Mouse (Mus musculus): ENCODE results near the gene Ctbp2.
"Not testable (repeated sequence)": the region's sequence is repeated elsewhere in the genome, so short reads cannot be mapped to it uniquely, and the experiment has no call there.

Gene Ctbp2

DNA sequence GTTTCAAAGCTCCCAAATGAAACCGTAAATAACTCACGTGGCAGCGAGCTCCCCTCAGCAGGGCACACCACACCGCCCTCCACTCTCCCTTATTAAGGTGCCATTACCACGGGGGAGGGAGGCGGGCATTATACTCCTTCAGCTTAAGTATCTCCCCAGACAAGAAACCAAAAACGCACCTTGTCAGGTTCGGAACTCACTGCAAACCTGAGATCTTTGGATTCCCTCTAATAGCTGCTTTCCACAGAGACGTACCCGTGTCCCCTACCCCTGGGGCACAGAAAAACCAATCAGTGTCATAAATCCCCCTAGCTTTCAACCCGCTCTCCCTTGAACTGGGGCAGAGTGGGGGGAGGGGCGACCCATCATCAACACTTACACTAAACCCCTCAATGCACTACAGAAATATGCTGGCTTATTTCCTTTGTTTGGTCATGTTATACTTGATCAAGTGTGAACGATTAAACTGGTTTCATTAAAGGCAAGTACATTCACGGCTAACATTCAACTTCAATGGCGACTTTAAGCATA is 3.9 kb downstream of the Ctbp2 start:
- DNase-seq (ENCODE audit: low spot score) = peak; percentile 72

DNA sequence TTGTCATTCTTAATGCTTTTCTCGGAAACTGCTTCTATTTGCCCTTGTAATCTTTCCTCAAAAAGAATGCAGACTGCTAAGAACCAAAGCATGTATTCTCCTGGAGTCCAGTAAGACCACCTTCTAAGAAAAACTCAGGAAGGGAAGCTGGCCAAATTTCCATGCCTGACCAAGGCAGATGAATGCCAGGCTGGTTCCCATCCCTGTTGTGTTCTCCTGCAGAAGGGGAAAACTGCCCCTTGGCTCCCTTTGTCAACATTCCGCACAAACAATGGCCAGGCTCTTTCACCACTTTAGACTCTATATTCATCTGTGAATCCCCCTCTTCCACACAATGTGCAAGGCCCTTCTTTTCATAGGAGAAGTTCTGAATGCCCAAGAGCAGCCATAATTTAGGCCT is 6.3 kb downstream of the Ctbp2 start:
- DNase-seq (ENCODE audit: low spot score) = peak; percentile 34

DNA sequence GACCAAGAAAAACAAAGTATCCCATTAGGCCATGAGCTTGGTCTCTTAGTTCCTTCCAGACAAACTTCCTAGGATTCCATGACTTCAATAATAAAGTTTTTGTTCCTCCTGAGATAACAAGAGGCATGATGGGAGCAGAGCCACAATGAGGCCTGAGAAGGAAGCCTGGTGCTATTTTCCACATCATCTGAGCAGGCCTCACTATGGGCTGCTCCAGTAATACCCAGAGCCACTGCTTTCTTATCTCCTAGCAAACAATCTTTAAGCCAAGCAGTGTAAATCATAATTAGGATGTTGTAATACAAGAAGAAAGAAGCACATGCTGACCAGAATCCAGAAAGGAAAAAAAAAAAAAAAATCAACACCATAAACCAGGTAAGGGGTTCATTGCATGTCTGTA is 7.6 kb downstream of the Ctbp2 start:
- DNase-seq (ENCODE audit: low spot score) = no peak

DNA sequence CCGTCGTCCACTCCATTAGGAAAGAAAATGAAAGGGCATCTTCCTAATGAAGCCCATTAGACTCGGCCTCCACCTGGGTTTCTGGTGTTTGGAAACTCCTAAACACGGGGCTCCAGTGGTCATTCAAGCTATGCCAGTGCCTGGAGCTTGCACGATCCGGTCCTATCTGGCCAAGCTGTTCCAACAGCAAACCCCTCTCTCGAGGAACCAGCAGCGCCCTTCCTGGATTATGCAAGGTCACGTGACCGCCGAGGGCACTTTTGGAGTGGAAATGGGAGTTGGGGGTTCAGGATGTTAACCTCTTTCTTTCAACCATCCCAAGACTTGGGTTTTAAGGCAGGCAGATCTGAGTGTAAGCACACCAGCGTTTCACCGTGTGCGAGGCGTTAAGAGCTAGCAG is 8.3 kb downstream of the Ctbp2 start:
- DNase-seq (ENCODE audit: low spot score) = peak; percentile 62

DNA sequence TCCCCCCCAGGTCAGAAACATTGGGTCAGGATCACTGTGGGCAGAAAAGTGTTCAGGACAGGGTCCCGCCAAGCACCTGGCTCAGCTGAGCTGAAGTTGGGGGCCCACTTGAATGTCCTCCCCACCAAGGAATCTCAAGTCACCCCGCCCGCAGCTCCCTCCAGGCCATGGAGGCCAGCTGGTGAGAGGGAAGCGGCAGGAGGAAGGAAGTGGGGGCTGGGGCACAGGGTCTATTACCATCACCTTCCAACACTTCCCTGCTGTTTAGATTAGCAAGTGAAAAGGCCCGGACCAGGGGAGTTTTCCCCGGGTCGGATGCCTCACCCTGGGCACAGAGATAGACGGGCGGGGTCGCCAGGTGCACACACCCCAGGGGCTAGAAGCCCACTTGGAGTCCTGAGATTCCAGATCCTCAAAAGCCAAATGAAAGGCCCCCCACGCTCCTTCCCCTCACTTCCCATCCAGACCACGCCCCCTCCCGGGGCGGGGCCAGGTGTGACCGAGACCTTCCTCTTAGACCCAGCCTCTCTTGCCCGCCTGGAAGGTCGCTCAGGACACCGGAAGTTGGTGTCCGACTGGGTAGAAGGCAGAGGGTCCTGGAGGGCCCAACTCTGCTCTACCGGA is 9.2 kb downstream of the Ctbp2 start:
- DNase-seq (ENCODE audit: low spot score) = peak; percentile 40

DNA sequence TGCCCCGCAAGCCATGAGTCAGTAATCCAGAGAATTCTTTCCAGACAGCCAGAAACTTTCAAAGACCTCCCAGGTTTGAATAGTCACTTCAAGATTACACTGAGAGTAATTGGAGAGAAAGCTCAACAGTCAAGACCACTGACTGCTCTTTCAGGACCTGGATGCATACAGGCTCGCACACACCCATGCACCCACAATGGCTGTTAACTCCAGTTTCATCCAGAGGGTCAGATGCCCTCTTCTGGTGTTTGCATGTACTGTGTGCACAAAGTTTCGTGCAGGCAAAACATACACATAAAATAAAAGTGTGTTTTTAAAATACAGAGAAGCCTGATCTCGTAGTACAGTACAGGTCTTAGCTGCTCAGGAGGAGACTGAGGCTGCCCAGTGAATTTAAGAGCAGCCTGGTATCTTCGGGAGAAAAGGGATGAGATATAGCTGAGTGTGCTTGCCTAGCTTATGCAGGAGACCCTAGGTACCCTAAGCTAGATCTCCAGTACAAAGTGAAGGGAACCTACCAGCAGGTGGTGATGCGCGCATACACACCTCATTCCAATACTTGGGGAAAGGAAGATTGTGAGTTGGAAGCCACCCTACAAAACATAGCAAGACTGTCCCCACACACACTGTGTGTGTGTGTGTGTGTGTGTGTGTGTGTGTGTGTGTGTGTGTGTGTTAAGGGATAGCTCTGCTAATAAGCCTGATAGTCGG is 10.8 kb downstream of the Ctbp2 start:
- no peak for DNase-seq (ENCODE audit: low spot score)

DNA sequence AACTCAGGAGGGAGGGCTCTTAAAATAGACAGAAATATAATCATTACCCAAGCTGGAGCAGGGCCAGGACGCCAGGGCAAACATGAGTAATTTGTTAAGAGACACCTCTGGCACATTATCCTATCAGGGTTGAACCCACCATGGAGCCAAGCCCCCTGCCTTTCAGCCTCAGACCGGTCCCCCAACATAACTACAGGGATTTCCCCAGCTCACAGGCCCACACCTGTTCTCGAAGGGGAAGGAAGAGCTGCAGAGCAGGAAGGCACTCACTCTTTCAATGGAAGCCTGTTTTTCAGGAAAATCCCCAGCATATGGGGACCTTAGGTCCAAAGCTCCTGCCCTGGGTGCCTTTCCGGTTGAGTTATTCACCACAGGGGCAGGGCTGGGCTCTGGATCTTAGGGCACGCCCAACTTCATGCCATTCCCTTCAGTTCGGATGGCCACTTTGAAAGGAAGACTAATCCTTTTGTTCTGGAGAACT is 11.8 kb downstream of the Ctbp2 start:
- DNase-seq (ENCODE audit: low spot score) = peak; percentile 71

DNA sequence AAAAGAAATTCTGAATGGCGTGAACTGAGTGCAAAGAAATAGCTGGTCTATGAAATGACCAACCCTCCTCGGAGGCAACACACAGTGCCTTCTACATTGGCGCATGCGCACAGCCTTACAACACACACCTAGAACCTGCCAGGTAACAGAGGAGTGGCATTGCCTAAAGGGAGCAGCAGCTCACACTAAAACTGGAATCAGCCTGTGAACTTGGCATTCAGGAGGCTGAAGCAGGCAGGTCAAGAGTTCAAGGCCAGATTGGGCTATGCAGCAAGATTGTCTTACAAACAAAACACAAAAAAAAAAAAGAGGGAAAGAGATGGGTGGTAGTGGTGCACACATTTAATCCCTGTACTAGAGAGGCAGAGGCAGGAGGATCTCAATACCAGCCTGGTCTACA is 14.7 kb downstream of the Ctbp2 start:
- DNase-seq (ENCODE audit: low spot score) = no peak

DNA sequence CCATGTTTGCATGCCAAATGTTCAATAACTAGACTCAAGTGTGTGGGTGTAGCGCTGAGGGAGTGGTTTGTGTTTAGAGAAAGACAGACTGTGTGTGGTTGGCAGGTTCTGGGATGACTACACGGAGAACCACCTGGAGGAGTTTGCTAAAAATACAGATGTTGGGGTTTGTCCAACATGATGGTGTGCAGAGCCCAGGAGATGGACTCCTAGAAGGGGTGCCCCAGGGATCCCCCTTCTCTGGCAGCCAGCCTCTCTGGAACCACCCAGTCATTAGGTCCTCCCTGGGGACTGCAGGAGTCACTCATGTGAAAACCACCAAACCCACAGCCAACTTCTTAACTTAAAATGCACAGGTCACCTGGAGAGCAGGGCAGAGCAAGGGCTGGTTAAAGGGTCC is 15.5 kb downstream of the Ctbp2 start:
- no peak for DNase-seq (ENCODE audit: low spot score)

DNA sequence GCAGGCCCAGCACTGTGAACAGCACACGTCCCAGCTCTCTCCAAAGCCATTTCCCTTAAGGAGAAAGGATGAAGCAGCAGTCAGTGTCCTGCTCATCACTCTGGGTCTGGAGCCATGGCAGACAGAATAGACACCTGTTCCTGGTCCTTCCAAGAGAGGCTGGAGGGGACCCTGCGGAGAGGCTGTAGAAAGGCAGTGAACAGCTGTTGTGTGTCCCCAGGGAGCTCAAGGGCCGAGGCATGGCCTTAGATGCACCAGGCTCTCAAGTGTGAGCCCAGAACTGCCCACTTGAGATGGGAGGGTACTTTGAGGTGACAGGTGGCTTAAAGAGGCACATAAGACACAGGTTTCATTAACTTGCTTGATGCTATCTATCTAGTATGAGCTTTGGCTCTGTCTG is 21.6 kb downstream of the Ctbp2 start:
- no peak for DNase-seq (ENCODE audit: low spot score)

DNA sequence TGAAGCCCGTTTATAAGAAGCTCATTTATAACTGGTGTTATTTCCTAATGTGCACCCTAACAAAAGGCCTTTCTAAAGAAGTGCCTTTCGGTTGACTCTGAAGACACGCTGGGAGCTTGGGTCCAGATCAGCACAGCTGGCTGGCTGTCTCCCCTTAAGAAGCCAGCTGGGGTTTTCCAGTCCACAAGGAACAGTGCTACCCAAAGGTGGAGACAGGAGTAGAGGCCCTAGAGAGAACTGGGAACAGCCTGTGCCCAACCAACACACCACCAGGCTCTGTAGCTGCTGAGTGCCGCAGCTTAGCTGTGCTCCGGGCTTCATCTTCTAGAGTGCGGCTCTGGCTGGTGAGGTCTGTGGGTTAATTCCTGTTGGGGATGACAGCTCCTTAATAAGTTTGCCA is 23.1 kb downstream of the Ctbp2 start:
- DNase-seq (ENCODE audit: low spot score) = no peak

DNA sequence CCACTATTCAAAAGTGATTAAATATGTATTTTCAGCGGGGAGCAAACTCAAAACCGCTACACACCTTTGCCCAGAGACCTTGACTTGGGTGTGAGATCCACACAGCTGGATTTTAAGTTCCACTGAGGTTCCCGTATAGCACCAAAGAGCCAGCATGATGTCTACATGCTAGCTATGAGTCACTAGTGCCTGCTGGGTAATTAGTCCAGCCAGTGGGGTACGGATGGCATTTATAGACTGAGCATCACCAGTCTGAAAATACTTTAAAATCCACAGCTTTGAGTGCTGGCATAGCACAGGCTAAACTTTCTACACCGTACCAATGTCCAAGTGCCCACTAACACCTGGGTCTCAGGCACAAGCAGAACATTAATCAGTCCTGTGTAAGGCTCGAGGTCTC is 24.0 kb downstream of the Ctbp2 start:
- DNase-seq (ENCODE audit: low spot score) = no peak

DNA sequence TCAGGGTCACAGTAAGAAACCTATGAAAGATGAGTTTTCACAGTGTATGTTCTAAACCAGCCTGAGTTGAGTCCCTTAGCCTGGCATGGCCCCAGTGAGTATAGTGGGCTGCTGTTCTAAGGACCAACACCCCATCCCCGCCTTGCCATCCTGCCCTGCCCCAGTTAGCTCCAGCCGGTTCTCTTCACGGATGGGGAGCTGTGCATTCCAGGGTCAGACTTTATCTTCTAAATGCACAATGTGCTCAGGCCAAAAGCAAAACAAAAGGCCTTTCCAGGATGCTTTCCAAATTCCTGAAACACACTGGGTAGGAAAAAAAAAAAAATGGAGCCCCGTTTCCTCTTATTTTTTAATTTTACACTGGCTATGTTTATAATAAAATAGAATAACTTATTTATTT is 24.9 kb downstream of the Ctbp2 start:
- DNase-seq (ENCODE audit: low spot score) = no peak

DNA sequence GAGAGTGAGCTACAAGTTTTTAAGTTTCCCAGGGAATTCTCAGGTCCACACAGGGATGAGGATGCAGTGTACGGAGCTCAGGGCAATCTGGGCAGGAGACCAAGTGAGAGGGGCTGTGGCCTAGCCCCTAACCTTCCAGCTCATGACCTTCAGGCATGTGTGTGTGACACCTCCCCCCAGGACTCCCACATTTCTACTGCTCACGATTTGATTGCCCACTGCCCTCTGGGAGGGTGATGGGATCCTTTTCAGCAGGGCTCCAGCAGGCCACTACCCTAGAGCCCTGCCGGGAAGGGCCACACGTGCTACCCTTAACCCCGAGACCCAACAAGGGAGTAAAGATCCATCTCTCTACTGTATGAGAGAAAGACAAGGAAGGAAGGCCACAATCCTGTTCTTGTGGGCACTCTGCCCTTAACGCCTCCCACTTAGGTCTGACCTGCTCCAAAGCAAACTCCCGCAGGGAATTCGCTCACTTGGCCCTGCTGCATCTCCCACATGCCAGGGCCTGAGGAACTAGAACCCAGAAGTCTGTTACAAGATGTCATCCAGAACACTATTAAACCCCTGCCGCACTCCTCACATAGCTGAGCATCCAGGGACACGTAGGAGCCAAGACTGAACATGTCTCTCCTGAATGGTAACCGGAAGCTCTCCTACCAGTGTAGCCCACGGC is 25.9 kb downstream of the Ctbp2 start:
- no peak for DNase-seq (ENCODE audit: low spot score)

DNA sequence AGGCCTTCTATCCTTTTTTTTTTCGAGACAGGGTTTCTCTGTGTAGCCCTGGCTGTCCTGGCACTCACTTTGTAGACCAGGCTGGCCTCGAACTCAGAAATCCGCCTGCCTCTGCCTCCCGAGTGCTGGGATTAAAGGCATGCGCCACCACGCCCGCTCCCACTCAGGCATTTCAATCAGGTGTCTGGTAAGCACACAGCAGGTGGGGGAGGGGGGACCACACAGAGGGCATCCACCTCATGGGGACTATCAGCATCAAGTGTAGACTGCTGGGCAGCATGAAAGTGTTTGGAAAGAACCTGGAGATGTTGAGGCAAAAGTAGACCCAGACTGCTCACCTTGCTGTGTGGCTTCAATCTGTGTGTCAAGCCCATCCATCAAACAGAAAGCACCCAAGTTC is 28.5 kb downstream of the Ctbp2 start:
- DNase-seq (ENCODE audit: low spot score) = not testable (repeated sequence)

DNA sequence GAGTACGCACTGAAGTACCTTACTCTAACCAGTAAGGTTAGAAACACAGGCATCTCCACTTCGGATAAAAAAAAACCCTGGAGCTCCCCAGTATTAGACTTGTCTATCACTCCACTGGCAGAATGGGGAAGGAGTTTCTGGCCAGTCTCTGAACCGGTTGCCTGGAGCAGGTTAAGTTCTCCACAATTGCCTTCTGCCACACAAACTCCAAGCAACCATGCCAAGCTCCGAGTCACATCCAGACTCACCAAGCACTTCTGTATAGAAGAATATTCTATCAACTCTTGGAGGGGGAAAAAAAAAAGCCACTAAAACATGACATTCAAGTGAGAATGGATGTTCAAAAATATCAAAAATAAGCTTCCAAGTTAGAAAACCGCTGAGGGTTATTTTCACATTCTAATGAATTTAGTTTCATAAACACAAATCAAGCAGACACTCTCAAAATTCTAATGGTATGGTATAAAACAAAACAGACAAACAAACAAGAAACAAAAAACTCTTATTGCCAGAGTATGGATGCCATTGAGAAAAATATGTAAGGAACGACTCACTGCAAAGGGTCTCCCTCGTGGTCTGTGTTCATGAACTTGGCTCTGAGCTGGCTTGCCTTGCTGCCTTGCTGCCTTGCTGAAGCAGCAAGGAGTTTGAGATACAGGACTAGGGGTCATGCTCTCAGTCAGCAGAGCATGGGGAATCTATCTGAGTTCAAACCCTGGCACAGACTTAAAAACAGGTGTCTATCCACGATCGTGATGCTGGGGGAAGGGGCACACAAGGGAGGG is 29.3 kb downstream of the Ctbp2 start:
- DNase-seq (ENCODE audit: low spot score) = no peak

DNA sequence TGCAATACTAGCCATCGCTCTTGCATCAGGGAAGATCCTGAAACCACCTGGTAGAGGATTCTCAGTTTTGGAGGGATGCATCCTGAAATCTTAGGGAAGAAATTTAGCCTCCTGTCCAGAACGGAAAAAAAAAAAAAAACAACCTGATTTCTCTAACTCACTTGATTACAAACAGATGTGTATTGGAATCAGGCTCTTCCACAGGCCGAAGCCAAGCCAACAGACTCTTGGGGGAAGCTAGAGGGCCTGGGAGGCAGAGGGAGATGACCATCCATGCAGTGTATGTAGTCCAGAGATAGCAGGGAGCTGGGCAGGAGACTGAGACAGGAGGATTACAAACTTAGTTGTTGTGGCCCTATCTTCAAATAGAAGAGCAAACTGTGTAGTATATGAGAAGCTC is 30.0 kb downstream of the Ctbp2 start:
- DNase-seq (ENCODE audit: low spot score) = no peak

DNA sequence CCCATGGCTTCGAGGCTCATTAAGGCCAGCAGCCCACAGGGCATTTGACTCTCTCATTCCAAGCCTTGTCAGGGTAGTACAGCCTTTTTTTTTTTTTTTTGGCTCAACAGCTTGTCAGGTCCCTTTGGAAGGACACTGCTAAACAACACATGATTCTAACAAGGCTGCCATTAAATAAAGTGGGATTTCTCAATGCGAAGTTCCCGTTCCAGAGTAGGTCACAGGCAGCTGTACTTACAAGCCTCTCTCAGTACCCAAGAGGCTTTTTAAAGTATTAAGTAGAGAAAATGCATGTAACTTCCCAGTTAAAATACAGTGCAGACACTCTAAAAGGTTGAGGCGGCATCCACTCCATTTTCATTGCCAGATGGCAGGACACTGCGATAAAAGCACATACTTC is 30.4 kb downstream of the Ctbp2 start:
- DNase-seq (ENCODE audit: low spot score) = no peak

DNA sequence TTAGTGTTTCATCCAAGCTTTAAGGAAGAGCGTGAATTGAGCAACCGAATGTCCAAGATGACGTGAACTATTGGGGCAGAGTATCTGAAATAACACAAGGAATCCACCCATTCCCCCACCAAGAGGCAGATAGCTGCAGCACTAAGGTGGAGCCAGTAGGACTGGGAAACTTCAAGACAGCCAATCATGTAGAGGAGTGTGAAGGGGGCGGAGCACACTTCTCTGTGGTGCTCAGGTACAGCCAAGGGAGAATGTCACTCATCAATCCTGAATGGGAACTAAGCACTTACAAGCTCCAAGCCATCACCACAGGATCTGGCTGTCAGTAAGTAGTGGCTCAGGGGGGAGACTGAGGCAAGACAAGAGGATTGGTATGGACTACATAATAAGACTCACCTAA is 33.5 kb downstream of the Ctbp2 start:
- DNase-seq (ENCODE audit: low spot score) = no peak

DNA sequence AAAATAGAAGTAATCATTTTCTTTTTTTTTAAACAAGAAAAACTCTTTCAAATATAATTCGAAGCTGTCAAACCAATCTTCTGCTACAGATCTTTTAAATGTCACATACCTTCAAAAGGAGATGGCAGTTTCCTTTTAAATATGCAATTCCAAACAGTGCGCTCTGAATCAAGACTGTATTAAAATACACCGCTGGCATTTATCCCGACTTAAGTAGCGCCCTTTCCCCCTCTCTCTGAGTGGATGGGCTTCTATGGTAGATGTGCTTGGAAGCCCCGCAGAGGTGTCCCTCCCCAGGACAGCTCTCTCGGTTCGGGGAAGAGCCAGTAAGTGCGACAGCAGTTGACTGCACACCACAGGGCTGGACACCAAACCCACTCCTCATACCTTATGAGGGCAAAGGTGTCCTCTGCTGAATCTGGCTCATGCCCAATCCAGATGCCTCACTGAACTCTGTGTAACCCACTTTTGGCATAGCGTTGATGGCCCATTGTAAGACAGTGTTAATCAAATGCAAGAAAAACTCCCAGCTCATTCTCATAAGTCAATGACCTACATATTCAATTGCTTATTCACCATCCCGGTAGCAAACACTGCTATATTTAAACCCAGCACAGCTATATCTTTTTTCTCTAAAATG is 34.4 kb downstream of the Ctbp2 start:
- DNase-seq (ENCODE audit: low spot score) = no peak

DNA sequence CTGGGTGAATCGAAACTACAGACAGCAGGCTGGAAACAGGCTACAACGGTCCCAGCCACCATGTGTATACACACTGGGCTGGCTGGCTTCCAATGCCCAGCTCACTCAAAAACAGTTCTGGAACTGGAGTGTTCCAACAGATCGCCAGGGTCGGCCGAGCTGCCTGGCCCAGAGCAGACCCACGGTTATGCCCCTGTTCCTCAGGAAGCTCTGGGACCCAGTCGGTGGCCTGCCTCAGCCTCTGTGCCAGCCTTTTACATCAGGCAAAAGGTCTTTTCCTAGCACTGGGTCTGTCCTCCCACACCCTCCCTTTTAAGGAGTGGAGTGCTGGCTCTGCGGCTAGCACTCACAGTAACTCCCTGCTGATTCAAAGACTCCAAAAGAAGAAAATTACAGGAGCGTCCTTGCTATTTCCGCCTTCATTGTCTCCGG is 35.3 kb downstream of the Ctbp2 start:
- no peak for DNase-seq (ENCODE audit: low spot score)

DNA sequence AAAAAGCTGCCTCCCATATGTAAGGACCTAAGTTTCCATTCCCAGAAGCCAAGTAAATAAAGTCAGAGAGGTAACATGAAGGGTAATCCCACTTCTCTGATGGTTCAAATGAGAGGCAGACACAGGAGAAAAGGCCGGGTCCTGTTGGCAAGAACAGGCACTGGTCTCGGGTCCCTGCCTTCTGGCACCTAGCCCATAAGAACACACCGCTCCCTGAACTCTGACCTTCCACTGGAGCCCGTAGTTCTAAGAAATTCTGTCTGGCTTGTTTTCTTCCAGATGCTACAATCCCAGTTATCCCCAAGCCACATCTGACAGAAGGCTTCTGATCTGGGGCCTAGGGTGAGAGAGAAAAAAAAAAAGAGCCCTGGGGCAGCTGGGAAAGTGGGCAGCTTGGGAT is 35.7 kb downstream of the Ctbp2 start:
- DNase-seq (ENCODE audit: low spot score) = no peak

Measured in embryo, embryonic 10 days (tissue).